Mouse (Mus musculus) spleen, postnatal 36 days (tissue): Measurements from ENCODE around the gene Itgb6.

ENCODE experiments used
- DNase-seq, 2 experiments: peaks; one replicate each; pipeline ENCODE4 v3.0.0; 2022; ENCODE audit warnings: low spot score in 2 of 2, mixed read lengths in 1 of 2

Itgb6 gene

GRCm38 (mm10) chr2:60614758-60615157 is 107.7 kb downstream of the Itgb6 start:
- DNase-seq, result no peak

GRCm38 (mm10) chr2:60613857-60614228 is 108.6 kb downstream of the Itgb6 start:
- no peak for DNase-seq

GRCm38 (mm10) chr2:60612906-60613856 is 109.3 kb downstream of the Itgb6 start:
- no peak for DNase-seq

GRCm38 (mm10) chr2:60611622-60612021 is 110.8 kb downstream of the Itgb6 start:
- no peak for DNase-seq

GRCm38 (mm10) chr2:60609436-60610199 is 112.8 kb downstream of the Itgb6 start:
- no peak for DNase-seq

GRCm38 (mm10) chr2:60607980-60608379 is 114.5 kb downstream of the Itgb6 start:
- no peak for DNase-seq

- no peak for DNase-seq
Measured at GRCm38 (mm10) chr2:60601326-60601725, 121.1 kb downstream of the Itgb6 start.

GRCm38 (mm10) chr2:60600863-60601262 is 121.6 kb downstream of the Itgb6 start:
- no peak for DNase-seq

GRCm38 (mm10) chr2:60583416-60583815 is 139.0 kb downstream of the Itgb6 start:
- DNase-seq, result no peak

GRCm38 (mm10) chr2:60554561-60554960 is 167.9 kb downstream of the Itgb6 start:
- no peak for DNase-seq

- DNase-seq, result no peak
Measured at GRCm38 (mm10) chr2:60552902-60553682, 169.4 kb downstream of the Itgb6 start, which contains the start of gene Pla2r1. Gene Pla2r1, minus strand, starts transcription at chr2:60553308.

GRCm38 (mm10) chr2:60552177-60552901 is 170.1 kb downstream of the Itgb6 start:
- DNase-seq, result no peak

GRCm38 (mm10) chr2:60551673-60552072 is 170.8 kb downstream of the Itgb6 start:
- DNase-seq, result no peak

- no peak for DNase-seq
Measured at GRCm38 (mm10) chr2:60550521-60550920, 171.9 kb downstream of the Itgb6 start.

GRCm38 (mm10) chr2:60549851-60550250 is 172.6 kb downstream of the Itgb6 start:
- DNase-seq, result no peak
